Mouse (Mus musculus): ENCODE measurements at regions not wholly inside any gene's neighbourhood (a gene's known extent, or its start where the extent isn't known, plus 50 kb on each side); places are given as distances from the start of the nearest gene placed in this dataset.

GRCm38 (mm10) chr7:39659597-39659996 lies 142.0 kb downstream of the Zfp619 start:
- TF ChIP-seq CTCF (conservative IDR thresholded peaks at IDR 0.05; ENCODE audit: low read length) (no peak), NANOG (IDR thresholded peaks at IDR 0.05; ENCODE audit: borderline replicate concordance, low read length) (no peak), POU5F1 (IDR thresholded peaks at IDR 0.05; ENCODE audit: borderline replicate concordance, low read length) (no peak)

Measured in E14TG2a.4 (cell line).